Mouse (Mus musculus): ENCODE measurements around the gene Rnf213. TPM values are rescaled to one million over a fixed set of nuclear protein-coding genes. Genes with fewer than 3 reads are reported as not detected.

Gene Rnf213
- polyA plus RNA-seq, 1 experiment from 2014 or later: 2.0 TPM

- no peaks in the 10 kb centered on the region for H3K36me3 ChIP-seq (replicated peaks)
- no peak overlapping the region for H3K4me3 ChIP-seq (replicated peaks)
- H3K9ac ChIP-seq: no peak overlapping the region
- H3K27me3 ChIP-seq: peaks cover 4% of the 10 kb centered on the region; the same call in 1 of the 2 replicates
- H3K27ac ChIP-seq: no peak overlapping the region
- 88% methylated on average over 5 of the region's 5 CpGs for WGBS
- H3K4me1 ChIP-seq: no peaks in the 10 kb centered on the region
- H3K9me3 ChIP-seq: no peaks in the 10 kb centered on the region
- ATAC-seq (ENCODE audit: low FRiP score): no peak
- H3K4me2 ChIP-seq: no peak overlapping the region
These were observed 27.5 kb downstream of the Rnf213 start for GRCm38 (mm10) chr11:119420426-119420825.

- ATAC-seq (ENCODE audit: low FRiP score): no peak
- WGBS: 88% methylated on average over 6 of the region's 6 CpGs
- Histone ChIP-seq H3K9me3 (no peaks in the 10 kb centered on the region), H3K4me3 (replicated peaks) (no peak overlapping the region), H3K4me2 (no peak overlapping the region), H3K27me3 (peaks cover 4% of the 10 kb centered on the region; the same call in 1 of the 2 replicates), H3K27ac (no peak overlapping the region), H3K4me1 (peaks cover 12% of the 10 kb centered on the region), H3K36me3 (replicated peaks) (no peaks in the 10 kb centered on the region), H3K9ac (no peak overlapping the region)
These were observed 34.5 kb downstream of the Rnf213 start for GRCm38 (mm10) chr11:119427431-119427830.

- H3K4me3 ChIP-seq (replicated peaks): peak overlapping the region; percentile 28
- no peak overlapping the region for H3K9ac ChIP-seq
- H3K4me1 ChIP-seq: peaks cover 12% of the 10 kb centered on the region
- WGBS: 86% methylated on average over 5 of the region's 5 CpGs
- H3K9me3 ChIP-seq: no peaks in the 10 kb centered on the region
- peaks cover 4% of the 10 kb centered on the region; the same call in 1 of the 2 replicates for H3K27me3 ChIP-seq
- peak overlapping the region; percentile 52 for H3K4me2 ChIP-seq
- no peak for ATAC-seq (ENCODE audit: low FRiP score)
- H3K36me3 ChIP-seq (replicated peaks): no peaks in the 10 kb centered on the region
- no peak overlapping the region for H3K27ac ChIP-seq
These were observed 35.1 kb downstream of the Rnf213 start for GRCm38 (mm10) chr11:119427986-119428385.

GRCm38 (mm10) chr11:119428649-119429136 lies 35.8 kb downstream of the Rnf213 start:
- Histone ChIP-seq H3K9me3 (no peaks in the 10 kb centered on the region), H3K27ac (0 out of 2 replicates have a peak overlapping the region, but pooled peaks have one; percentile 53), H3K4me1 (peaks cover 12% of the 10 kb centered on the region), H3K4me3 (replicated peaks) (peak overlapping the region; percentile 28), H3K27me3 (peaks cover 4% of the 10 kb centered on the region; the same call in 1 of the 2 replicates), H3K36me3 (replicated peaks) (no peaks in the 10 kb centered on the region), H3K4me2 (peak overlapping the region; percentile 52), H3K9ac (peak overlapping the region; percentile 38; the same call in 1 of the 2 replicates)
- WGBS: 1% methylated on average over 31 of the region's 35 CpGs
- peak; percentile 61; the same call in 1 of the 2 replicates for ATAC-seq (ENCODE audit: low FRiP score)

GRCm38 (mm10) chr11:119431516-119431915 lies 38.6 kb downstream of the Rnf213 start:
- ATAC-seq (ENCODE audit: low FRiP score): no peak
- no peaks in the 10 kb centered on the region for H3K9me3 ChIP-seq
- peaks cover 12% of the 10 kb centered on the region for H3K4me1 ChIP-seq
- H3K9ac ChIP-seq: no peak overlapping the region
- no peaks in the 10 kb centered on the region for H3K36me3 ChIP-seq (replicated peaks)
- H3K27me3 ChIP-seq: no peaks in the 10 kb centered on the region
- H3K27ac ChIP-seq: no peak overlapping the region
- H3K4me3 ChIP-seq (replicated peaks): no peak overlapping the region
- H3K4me2 ChIP-seq: no peak overlapping the region
- 90% methylated on average over 12 of the region's 12 CpGs for WGBS

- Histone ChIP-seq H3K4me2 (no peak overlapping the region), H3K4me1 (peaks cover 12% of the 10 kb centered on the region), H3K9me3 (no peaks in the 10 kb centered on the region), H3K27me3 (no peaks in the 10 kb centered on the region), H3K9ac (no peak overlapping the region), H3K4me3 (replicated peaks) (no peak overlapping the region), H3K27ac (no peak overlapping the region), H3K36me3 (replicated peaks) (no peaks in the 10 kb centered on the region)
- WGBS: 80% methylated on average over 7 of the region's 7 CpGs
- no peak for ATAC-seq (ENCODE audit: low FRiP score)
These were observed 39.8 kb downstream of the Rnf213 start for GRCm38 (mm10) chr11:119432706-119433105.

GRCm38 (mm10) chr11:119434316-119434715 lies 41.4 kb downstream of the Rnf213 start:
- no peaks in the 10 kb centered on the region for H3K9me3 ChIP-seq

GRCm38 (mm10) chr11:119435880-119436872 lies 43.3 kb downstream of the Rnf213 start:
- no peak overlapping the region for H3K27ac ChIP-seq
- ATAC-seq (ENCODE audit: low FRiP score): no peak
- WGBS: 78% methylated on average over 19 of the region's 19 CpGs
- no peaks in the 10 kb centered on the region for H3K27me3 ChIP-seq
- H3K36me3 ChIP-seq (replicated peaks): no peaks in the 10 kb centered on the region
- no peak overlapping the region for H3K4me3 ChIP-seq (replicated peaks)
- no peak overlapping the region for H3K9ac ChIP-seq
- H3K4me1 ChIP-seq: no peaks in the 10 kb centered on the region
- no peaks in the 10 kb centered on the region for H3K9me3 ChIP-seq
- no peak overlapping the region for H3K4me2 ChIP-seq

More at GRCm38 (mm10) chr11:119434316-119434715, 41.4 kb downstream of the Rnf213 start:
- Histone ChIP-seq H3K4me1 (no peaks in the 10 kb centered on the region), H3K4me2 (no peak overlapping the region), H3K27me3 (no peaks in the 10 kb centered on the region), H3K27ac (no peak overlapping the region), H3K4me3 (replicated peaks) (no peak overlapping the region), H3K9ac (no peak overlapping the region), H3K36me3 (replicated peaks) (no peaks in the 10 kb centered on the region)
- no peak for ATAC-seq (ENCODE audit: low FRiP score)
- WGBS: 78% methylated on average over 4 of the region's 4 CpGs

- Histone ChIP-seq H3K9me3 (no peaks in the 10 kb centered on the region), H3K4me3 (replicated peaks) (no peak overlapping the region), H3K4me1 (no peaks in the 10 kb centered on the region), H3K9ac (no peak overlapping the region), H3K27me3 (no peaks in the 10 kb centered on the region), H3K4me2 (no peak overlapping the region), H3K36me3 (replicated peaks) (no peaks in the 10 kb centered on the region), H3K27ac (no peak overlapping the region)
- WGBS: 77% methylated on average over 8 of the region's 8 CpGs
- no peak for ATAC-seq (ENCODE audit: low FRiP score)
These were observed 45.9 kb downstream of the Rnf213 start for GRCm38 (mm10) chr11:119438776-119439175.

- no peak for ATAC-seq (ENCODE audit: low FRiP score)
- no peaks in the 10 kb centered on the region for H3K27me3 ChIP-seq
- H3K4me1 ChIP-seq: no peaks in the 10 kb centered on the region
- H3K9me3 ChIP-seq: no peaks in the 10 kb centered on the region
- H3K36me3 ChIP-seq (replicated peaks): no peaks in the 10 kb centered on the region
- 88% methylated on average over 8 of the region's 8 CpGs for WGBS
- no peak overlapping the region for H3K27ac ChIP-seq
- no peak overlapping the region for H3K9ac ChIP-seq
- H3K4me3 ChIP-seq (replicated peaks): no peak overlapping the region
- no peak overlapping the region for H3K4me2 ChIP-seq
These were observed 49.3 kb downstream of the Rnf213 start for GRCm38 (mm10) chr11:119442199-119442598.

GRCm38 (mm10) chr11:119443442-119443841 lies 50.5 kb downstream of the Rnf213 start:
- no peaks in the 10 kb centered on the region for H3K27me3 ChIP-seq
- H3K4me2 ChIP-seq: no peak overlapping the region
- no peak overlapping the region for H3K4me3 ChIP-seq (replicated peaks)
- no peaks in the 10 kb centered on the region for H3K4me1 ChIP-seq
- H3K9ac ChIP-seq: peak overlapping the region; percentile 12; the same call in 1 of the 2 replicates
- 88% methylated on average over 9 of the region's 9 CpGs for WGBS
- no peak for ATAC-seq (ENCODE audit: low FRiP score)
- no peaks in the 10 kb centered on the region for H3K9me3 ChIP-seq
- no peaks in the 10 kb centered on the region for H3K36me3 ChIP-seq (replicated peaks)
- H3K27ac ChIP-seq: no peak overlapping the region

- Histone ChIP-seq H3K27me3 (no peaks in the 10 kb centered on the region), H3K9me3 (no peaks in the 10 kb centered on the region), H3K4me1 (no peaks in the 10 kb centered on the region), H3K4me3 (replicated peaks) (no peak overlapping the region), H3K9ac (no peak overlapping the region), H3K36me3 (replicated peaks) (no peaks in the 10 kb centered on the region), H3K4me2 (no peak overlapping the region), H3K27ac (no peak overlapping the region)
- ATAC-seq (ENCODE audit: low FRiP score): no peak
- 83% methylated on average over 4 of the region's 4 CpGs for WGBS
These were observed 63.2 kb downstream of the Rnf213 start for GRCm38 (mm10) chr11:119456097-119456496.
